Mouse (Mus musculus): ENCODE data around the gene Fam229a.

Gene Fam229a

GRCm38 (mm10) chr4:129495672-129496562 is 4.9 kb downstream of the Fam229a start:
- DNase-seq (ENCODE audit: low spot score in 2 of 2): peak; percentile 44 to 52

- no peak for DNase-seq (ENCODE audit: low spot score in 2 of 2)
Observed at GRCm38 (mm10) chr4:129496631-129497030, 5.6 kb downstream of the Fam229a start.

DNA sequence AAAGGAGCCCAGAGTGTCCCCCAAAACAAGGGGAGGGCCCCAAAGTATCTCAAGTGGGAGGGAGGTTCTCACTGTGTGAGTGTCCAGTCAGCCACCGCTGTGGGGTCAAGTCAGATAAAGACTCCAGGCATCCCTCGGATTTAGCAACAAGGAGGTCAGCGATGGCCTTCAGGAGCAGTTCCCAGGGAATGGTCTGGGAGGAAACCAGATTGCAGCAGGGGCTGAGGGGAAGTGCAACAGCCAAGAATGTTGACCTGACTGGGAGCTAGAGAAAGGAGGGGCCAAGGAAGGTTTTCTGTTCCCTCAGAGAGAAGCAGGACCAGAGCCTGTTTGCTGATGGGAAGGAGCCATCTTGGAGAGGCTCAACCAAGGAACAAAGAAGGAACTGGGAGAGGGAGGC is 8.0 kb downstream of the Fam229a start:
- no peak for DNase-seq (ENCODE audit: low spot score in 2 of 2)

DNA sequence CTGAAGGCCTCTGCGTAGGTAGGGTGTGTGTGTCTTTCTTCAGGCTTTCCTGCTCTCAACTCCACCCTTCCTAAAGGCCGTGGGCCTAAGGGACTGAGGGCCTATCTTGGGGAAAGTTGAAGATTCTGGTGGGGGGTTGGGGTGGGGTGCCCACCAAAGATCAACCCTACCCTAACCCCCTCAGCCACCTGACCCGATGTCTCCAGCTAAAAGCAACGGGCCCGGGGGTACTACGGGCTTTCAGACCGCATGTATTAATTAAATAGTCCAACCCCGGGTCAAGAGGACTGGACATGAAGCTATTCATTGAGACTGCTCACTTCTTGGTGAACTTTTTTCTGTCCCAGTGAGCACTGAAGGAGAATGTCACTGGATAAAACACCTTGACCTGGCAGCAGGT is 9.0 kb downstream of the Fam229a start:
- no peak for DNase-seq (ENCODE audit: low spot score in 2 of 2)

GRCm38 (mm10) chr4:129500607-129501566 is 9.9 kb downstream of the Fam229a start:
- DNase-seq (ENCODE audit: low spot score in 2 of 2): peak in 1 of 2 experiments; percentile 60

GRCm38 (mm10) chr4:129502327-129502888 is 11.4 kb downstream of the Fam229a start:
- no peak for DNase-seq (ENCODE audit: low spot score in 2 of 2)

- DNase-seq (ENCODE audit: low spot score in 2 of 2): no peak
Observed at GRCm38 (mm10) chr4:129502901-129503444, 12.0 kb downstream of the Fam229a start.

- no peak for DNase-seq (ENCODE audit: low spot score in 2 of 2)
Observed at GRCm38 (mm10) chr4:129505511-129505910, 14.5 kb downstream of the Fam229a start.

- DNase-seq (ENCODE audit: low spot score in 2 of 2): no peak
Observed at GRCm38 (mm10) chr4:129507434-129508236, 16.6 kb downstream of the Fam229a start.

DNA sequence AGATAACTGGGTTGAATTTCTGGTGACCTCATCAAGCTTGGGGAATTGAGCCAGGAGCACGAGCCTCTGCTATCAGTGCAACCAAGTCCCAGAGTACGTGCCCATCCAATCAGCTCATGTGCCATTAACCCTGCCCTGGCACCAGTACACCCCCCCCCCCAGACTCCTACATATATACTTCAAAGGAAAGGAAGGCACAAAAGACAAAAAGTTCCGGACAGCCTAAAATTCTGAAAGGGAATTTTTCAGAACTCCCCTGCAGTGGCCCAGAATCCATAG is 17.2 kb downstream of the Fam229a start:
- no peak for DNase-seq (ENCODE audit: low spot score in 2 of 2)

DNA sequence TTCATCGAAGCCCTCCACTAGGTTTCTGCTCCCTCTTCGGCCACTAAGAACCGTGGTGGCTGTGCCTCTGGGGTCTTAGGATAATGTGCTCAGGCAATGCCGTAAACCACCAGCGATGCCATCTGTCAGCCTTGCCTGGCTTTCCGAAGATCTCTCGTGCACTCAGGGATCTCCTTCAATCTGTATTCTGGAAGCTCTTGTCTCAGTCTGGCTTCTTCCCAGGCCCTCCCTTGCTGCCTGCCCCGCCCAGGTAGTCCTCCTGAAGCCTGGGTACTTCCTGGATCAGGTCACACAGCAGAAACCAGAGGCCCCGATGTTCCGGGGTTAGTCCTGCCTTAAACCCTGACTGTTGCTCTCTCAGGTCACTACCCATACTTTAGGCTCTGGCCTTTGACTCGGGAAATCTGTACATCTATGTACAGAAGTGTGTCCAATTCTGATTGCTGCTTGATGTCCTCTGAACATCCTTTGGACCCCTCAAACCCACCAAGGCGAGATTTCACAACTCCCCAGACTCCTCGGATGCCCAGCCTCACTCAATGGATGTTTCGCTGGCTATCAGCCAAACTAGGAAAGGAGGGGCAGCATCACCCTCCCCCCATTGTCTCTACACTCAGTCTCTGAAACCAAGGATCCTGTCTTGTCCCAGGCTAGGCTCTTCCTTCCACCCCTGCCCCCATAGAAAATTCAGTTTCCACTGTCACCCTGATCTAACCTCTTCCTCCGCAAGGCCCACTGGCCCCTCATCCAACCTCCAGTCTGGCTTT is 18.0 kb downstream of the Fam229a start:
- DNase-seq (ENCODE audit: low spot score in 2 of 2): no peak

- DNase-seq (ENCODE audit: low spot score in 2 of 2): no peak
Observed at GRCm38 (mm10) chr4:129509650-129510049, 18.7 kb downstream of the Fam229a start.

GRCm38 (mm10) chr4:129510723-129511412 is 19.9 kb downstream of the Fam229a start:
- DNase-seq (ENCODE audit: low spot score in 2 of 2): no peak

GRCm38 (mm10) chr4:129511413-129512096 is 20.6 kb downstream of the Fam229a start:
- DNase-seq (ENCODE audit: low spot score in 2 of 2): no peak

DNA sequence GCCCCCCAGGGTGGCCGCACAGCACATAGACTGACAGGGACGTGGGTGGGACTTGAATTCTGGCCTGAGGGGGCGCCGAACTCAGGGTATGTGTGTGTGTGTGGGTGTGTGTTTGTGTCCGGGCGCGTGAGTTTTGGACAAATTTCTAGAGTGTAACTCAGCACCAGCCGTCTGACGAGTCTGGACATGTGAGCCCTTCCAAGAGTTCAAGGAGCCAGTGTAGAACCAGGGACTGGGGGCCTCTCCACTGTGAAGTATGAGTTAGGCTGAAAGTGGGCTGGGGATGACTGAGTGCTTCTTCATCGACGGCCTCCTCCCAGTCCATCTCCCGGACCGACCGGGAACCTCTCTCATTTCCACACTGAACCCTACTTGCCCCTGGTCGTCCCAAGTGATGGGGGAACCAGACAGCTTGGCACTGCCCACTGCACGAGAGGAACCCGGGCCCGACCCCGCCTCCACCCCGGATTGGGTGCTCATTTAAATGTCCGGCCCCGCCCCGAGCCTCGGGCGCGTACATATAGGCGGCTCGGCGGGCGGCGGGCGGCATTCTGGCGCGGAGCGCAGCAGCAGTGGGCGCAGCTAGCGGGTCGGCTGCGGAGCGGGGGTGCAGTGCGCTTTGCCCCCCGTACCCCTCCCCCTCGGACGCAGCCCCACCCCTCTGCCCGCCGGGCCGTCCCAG is 22.2 kb downstream of the Fam229a start, which contains the start of gene Marcksl1:
Gene Marcksl1, plus strand, starts transcription at position 496 of the 682 bp plus-strand sequence.
- DNase-seq (ENCODE audit: low spot score in 2 of 2): peak in 1 of 2 experiments; percentile 64

- no peak for DNase-seq (ENCODE audit: low spot score in 2 of 2)
Observed at GRCm38 (mm10) chr4:129513891-129514290, 22.9 kb downstream of the Fam229a start.

GRCm38 (mm10) chr4:129514300-129514898 is 23.4 kb downstream of the Fam229a start:
- no peak for DNase-seq (ENCODE audit: low spot score in 2 of 2)

DNA sequence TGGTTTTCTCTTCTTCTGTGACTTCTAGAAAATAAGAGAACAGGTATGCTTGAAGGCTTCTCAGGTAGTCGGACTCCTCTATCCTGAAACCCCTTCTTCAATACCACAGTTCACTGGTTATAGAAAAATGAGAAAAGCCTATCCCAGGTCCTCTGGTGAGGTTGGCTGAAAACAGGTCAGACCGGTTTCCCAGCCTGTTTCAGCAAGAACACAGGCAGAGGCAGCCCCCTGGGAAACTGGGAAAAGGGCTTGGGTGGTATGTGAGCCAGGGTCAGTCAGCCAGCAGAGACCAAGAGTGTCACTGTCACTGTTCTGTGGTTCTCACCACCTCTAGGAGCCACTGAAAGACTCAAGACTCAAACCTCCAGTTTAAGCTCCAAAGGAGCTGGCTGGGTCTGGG is 25.9 kb downstream of the Fam229a start:
- DNase-seq (ENCODE audit: low spot score in 2 of 2): no peak
